In genomic region chr12:111537796-111538291, GRCm38 (mm10) we compare ENCODE assay signal across 8 mouse cellular contexts. TPM values are rescaled to one million over a fixed set of nuclear protein-coding genes. Genes with fewer than 3 reads are reported as not detected.
DNase-seq lines count a peak whose midpoint lies in the region; ATAC-seq lines count a peak whose summit lies in the region.

TSS of gene Eif5 (plus strand) at chr12:111538016.

- H3K27ac ChIP-seq in hindbrain, embryonic 15.5 days (replicated peaks), result peak within 1 kb of the TSS; percentile 99

- peak within 1 kb of the TSS; percentile 98 for H3K4me3 ChIP-seq in hindbrain, embryonic 15.5 days

- under 1% methylated on average over 45 of the region's 47 CpGs for WGBS in hindbrain, embryonic 15.5 days

- H3K4me2 ChIP-seq in hindbrain, embryonic 15.5 days, result peak within 1 kb of the TSS; percentile 81

- peak; percentile 99 for DNase-seq in T-cell, adult 2 months (ENCODE audit: low spot score)
- DNase-seq in cerebellum, postnatal 36 days, result peak; percentile 99
- DNase-seq in frontal cortex, postnatal 36 days (ENCODE audit: low spot score in 2 of 2), result peak; percentile 99
- peak; percentile 99 for DNase-seq in left cerebral cortex, adult 11 months (ENCODE audit: low spot score)
- peak; percentile 99 to 100 for DNase-seq in lung, postnatal 4 days
- DNase-seq in retina, postnatal 7 days (ENCODE audit: low read depth, low spot score), result peak; percentile 99
- DNase-seq in urinary bladder, adult 2 months (ENCODE audit: low spot score), result peak; percentile 99

- peaks cover 32% of the 10 kb centered on the region for H3K4me1 ChIP-seq in hindbrain, embryonic 15.5 days (replicated peaks)

- no peaks in the 10 kb centered on the region for H3K9me3 ChIP-seq in hindbrain, embryonic 15.5 days

- H3K9ac ChIP-seq in hindbrain, embryonic 15.5 days, result peak within 1 kb of the TSS; percentile 99

- no peaks in the 10 kb centered on the region for H3K27me3 ChIP-seq in hindbrain, embryonic 15.5 days

- peak; percentile 99 for ATAC-seq in hindbrain, embryonic 15.5 days (ENCODE audit: low FRiP score, low read depth)

- H3K36me3 ChIP-seq in hindbrain, embryonic 15.5 days, result peaks cover 35% of the 10 kb centered on the region

RNA-seq across cellular contexts. Expression of gene Eif5, which starts in this region (rescaled TPM):
- 490 and 510 TPM in 2 replicates for polyA plus RNA-seq in hindbrain, embryonic 15.5 days (2015; fragmentation: Nextera tagmentation; extraction: Ambion mirVana)
- 139 and 141 TPM in 2 replicates for polyA plus RNA-seq in urinary bladder, adult 2 months (2012; rRNA removed)

Comparison
In these comparisons a context has a peak if more than half of its experiments do, and no peak if none do; other contexts are left out.
1. Peak in every context shown above with its lines: DNase-seq, ATAC-seq, H3K4me3 ChIP-seq and H3K27ac ChIP-seq.